Mouse (Mus musculus) adrenal gland (tissue): ENCODE measurements around the gene 1110004F10Rik.

ENCODE experiments used
- intact Hi-C: fragments of 180-260 bp; cut with DNase I; formaldehyde crosslinking; loops from one replicate; pipeline ENCODE4 v1.15.1; 2025

The 1110004F10Rik gene

GRCm38 (mm10) chr7:116134413-116135292, 95.5 kb downstream of the 1110004F10Rik start:
- intact Hi-C loops: no loop called here

- intact Hi-C loops: no loop called here
Measured at GRCm38 (mm10) chr7:116137149-116137548, 98.0 kb downstream of the 1110004F10Rik start.

GRCm38 (mm10) chr7:116137671-116138070, 98.5 kb downstream of the 1110004F10Rik start:
- intact Hi-C loops: no loop called here

- intact Hi-C loops: no loop called here
Measured at GRCm38 (mm10) chr7:116145030-116145429, 105.8 kb downstream of the 1110004F10Rik start.

DNA sequence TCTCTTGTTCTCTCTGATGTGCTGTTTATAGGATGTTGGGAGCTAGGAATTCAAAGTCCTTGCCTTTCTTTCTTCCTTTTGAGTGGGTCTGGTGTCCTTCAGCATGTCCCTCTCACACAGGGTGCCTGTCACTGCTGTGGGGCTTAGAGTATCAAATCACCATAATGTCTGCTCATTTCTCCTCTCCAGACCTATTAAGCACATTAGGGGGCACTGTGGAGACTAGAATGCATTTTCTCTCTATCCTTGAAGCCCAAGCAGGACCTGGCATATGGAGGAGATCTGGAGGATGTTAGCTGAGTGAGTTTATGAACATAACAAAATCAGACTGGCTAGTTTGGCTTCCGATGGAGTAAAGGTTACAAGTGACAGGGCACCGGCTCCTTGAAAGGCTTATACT, 107.9 kb downstream of the 1110004F10Rik start:
- intact Hi-C loops: no loop called here

GRCm38 (mm10) chr7:116149568-116149967, 110.4 kb downstream of the 1110004F10Rik start:
- intact Hi-C loops: no loop called here

DNA sequence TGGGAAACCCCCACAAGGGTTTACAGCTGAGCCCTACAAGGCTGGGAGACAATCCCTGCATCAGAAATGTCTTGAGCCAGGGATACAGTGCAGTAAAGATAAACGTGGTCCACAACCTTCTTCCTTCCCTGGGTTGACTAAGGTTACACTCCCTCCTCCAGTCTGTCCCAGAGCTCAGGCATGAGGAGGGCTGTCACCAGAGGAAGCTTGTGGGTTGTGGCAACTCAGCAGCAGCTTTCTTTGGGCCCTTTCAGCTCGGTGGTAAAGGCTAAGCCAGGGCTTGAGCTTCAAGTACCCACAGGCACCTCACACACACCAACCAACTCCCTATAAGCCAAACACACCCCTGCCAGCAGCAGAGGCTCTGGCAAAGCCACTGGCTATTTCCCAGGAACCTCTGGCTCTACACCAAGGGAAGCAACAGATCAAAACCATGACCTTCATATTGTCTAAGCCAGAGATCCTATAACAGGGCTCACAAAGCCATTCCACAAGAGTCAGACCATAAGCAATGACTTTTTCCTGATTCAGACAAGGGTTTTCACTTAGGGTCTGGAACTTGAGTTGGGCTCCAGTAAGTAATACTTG, 114.7 kb downstream of the 1110004F10Rik start:
- intact Hi-C loops: no loop called here
